In the genomic region with DNA sequence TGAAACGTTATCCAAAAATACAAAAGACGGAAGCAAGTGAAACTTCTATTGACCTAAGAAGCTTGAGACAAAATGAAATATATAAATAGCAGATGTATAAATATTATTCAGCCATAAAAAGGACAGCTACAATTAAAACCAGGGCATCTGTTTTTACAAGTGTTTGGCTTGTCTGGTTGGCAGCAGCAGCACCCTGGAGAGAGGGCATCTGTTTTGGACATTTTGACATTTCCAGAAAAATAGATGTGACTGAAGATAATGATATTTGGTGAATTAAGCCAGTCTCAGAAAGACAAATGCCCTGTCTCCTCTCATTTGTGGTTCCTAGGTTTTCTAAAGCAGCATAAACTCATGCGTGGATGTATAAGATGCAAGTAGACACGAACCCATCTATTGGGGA, we compare ENCODE assay signal across 8 mouse cellular contexts. TPM values are rescaled to one million over a fixed set of nuclear protein-coding genes. Genes with fewer than 3 reads are reported as not detected.
"Had no signal": no experiment of that assay in that cellular context is flagged by ENCODE, and none has a peak within 500 bp of the region (broad histone marks: within the 10 kb centered on the region; RNA-seq: fewer than 3 reads in every experiment).

No protein-coding gene starts in this region.

- DNase-seq: lung, adult 2 months; lung, postnatal 14 days; lung, postnatal 36 days; right cerebral cortex, postnatal 14 days; thymus, adult 2 months; thymus, postnatal 25 days; thymus, postnatal 4 days had no signal

RNA-seq across cellular contexts. Expression of a gene that starts 57.5 kb away (rescaled TPM):
- total RNA-seq: midbrain, postnatal 0 days had no signal
